Mouse (Mus musculus): ENCODE results near the gene Naa30. TPM values are rescaled to one million over a fixed set of nuclear protein-coding genes. Genes with fewer than 3 reads are reported as not detected.

The Naa30 gene
- polyA plus RNA-seq, 1 experiment from 2014 or later, result 15.5 TPM

Other genes with a start within 250 kb of the Naa30 start
- gene Ap5m1, start 106.1 kb upstream of the Naa30 start, polyA plus RNA-seq (2018), result 8.6 to 16.8 TPM (median 13.0 TPM) in 3 replicates
- 36.6 to 45.3 TPM (median 41.0 TPM) in 3 replicates for gene Exoc5, start 105.6 kb upstream of the Naa30 start, polyA plus RNA-seq (2018)
- not detected in 3 replicates for gene ccdc198, start 73.2 kb downstream of the Naa30 start, polyA plus RNA-seq (2018)

All from macrophage (primary cell).